In genomic region chr2:168539026-168539425, GRCm38 (mm10) we compare ENCODE assay signal across 28 mouse cellular contexts.
DNase-seq lines count a peak whose midpoint lies in the region; ATAC-seq and TF ChIP-seq lines count a peak whose summit lies in the region.
"Had no signal": no experiment of that assay in that cellular context is flagged by ENCODE, and none has a peak within 500 bp of the region (broad histone marks: within the 10 kb centered on the region; RNA-seq: fewer than 3 reads in every experiment).

No protein-coding gene starts in this region.

- H3K9me3 ChIP-seq in CH12.LX (replicated peaks; ENCODE audit: low read length) = no peaks in the 10 kb centered on the region
- H3K9me3 ChIP-seq in limb, embryonic 10.5 days (replicated peaks) = no peaks in the 10 kb centered on the region
- H3K9me3 ChIP-seq in hindbrain, embryonic 16.5 days (ENCODE audit: control insufficient read depth, low read length) = no peaks in the 10 kb centered on the region
- H3K9me3 ChIP-seq: heart, embryonic 10.5 days; heart, embryonic 15.5 days; hindbrain, embryonic 12.5 days; limb, embryonic 15.5 days; liver, embryonic 13.5 days; midbrain, embryonic 13.5 days; neural tube, embryonic 13.5 days had no signal

- H3K27me3 ChIP-seq in CH12.LX (replicated peaks) = no peaks in the 10 kb centered on the region
- 0 out of 2 replicates have a peak, but pooled peaks cover 5% of the 10 kb centered on the region for H3K27me3 ChIP-seq in limb, embryonic 10.5 days (ENCODE audit: low read depth, poor library complexity, severe bottlenecking)
- H3K27me3 ChIP-seq in hindbrain, embryonic 16.5 days (replicated peaks; ENCODE audit: control insufficient read depth, insufficient read depth, low read length) = no peaks in the 10 kb centered on the region
- H3K27me3 ChIP-seq: heart, embryonic 15.5 days; hindbrain, embryonic 12.5 days; limb, embryonic 15.5 days; liver, embryonic 13.5 days; midbrain, embryonic 13.5 days had no signal

- H3K9ac ChIP-seq in CH12.LX (ENCODE audit: insufficient read depth, low read depth) = 0 out of 2 replicates have a peak overlapping the region, but pooled peaks have one; percentile 15
- H3K9ac ChIP-seq in hindbrain, embryonic 16.5 days (ENCODE audit: low read depth, low read length) = no peak overlapping the region
- H3K9ac ChIP-seq: heart, embryonic 15.5 days; hindbrain, embryonic 12.5 days; limb, embryonic 15.5 days; liver, embryonic 13.5 days; midbrain, embryonic 13.5 days; neural tube, embryonic 13.5 days had no signal

- no peak for TF ChIP-seq EP300 in CH12.LX (IDR thresholded peaks at IDR 0.05; ENCODE audit: low read length)

- ATAC-seq in common myeloid progenitor, adult 5-6 weeks (replicated peaks; ENCODE audit: low read depth, poor library complexity, severe bottlenecking) = peak; percentile 53
- no peak for ATAC-seq in hindbrain, embryonic 16.5 days
- ATAC-seq: forebrain, embryonic 14.5 days; intestine, embryonic 16.5 days; lung, postnatal 0 days; midbrain, embryonic 13.5 days had no signal

- peaks cover 17 to 54% of the 10 kb centered on the region in 2 experiments for H3K36me3 ChIP-seq in CH12.LX (replicated peaks in 1 of 2; ENCODE audit: control insufficient read depth in 1 of 2, insufficient read depth in 1 of 2, low read length in 1 of 2)
- no peaks in the 10 kb centered on the region for H3K36me3 ChIP-seq in limb, embryonic 10.5 days
- H3K36me3 ChIP-seq in hindbrain, embryonic 16.5 days (ENCODE audit: control insufficient read depth, insufficient read depth, low read length) = no peaks in the 10 kb centered on the region
- H3K36me3 ChIP-seq: heart, embryonic 10.5 days; hindbrain, embryonic 12.5 days; limb, embryonic 15.5 days; liver, embryonic 13.5 days; midbrain, embryonic 13.5 days; neural tube, embryonic 13.5 days had no signal

- peaks cover 46 to 77% of the 10 kb centered on the region in 2 experiments for H3K4me1 ChIP-seq in CH12.LX (ENCODE audit: control insufficient read depth in 1 of 2, insufficient read depth in 2 of 2)
- H3K4me1 ChIP-seq in limb, embryonic 10.5 days = peaks cover 35% of the 10 kb centered on the region
- H3K4me1 ChIP-seq in hindbrain, embryonic 16.5 days (ENCODE audit: control insufficient read depth, insufficient read depth, low read depth, low read length) = peaks cover 2% of the 10 kb centered on the region; the same call in 1 of the 2 replicates
- H3K4me1 ChIP-seq: liver, embryonic 13.5 days had no signal

- TF ChIP-seq CTCF in CH12.LX (conservative IDR thresholded peaks at IDR 0.05 in 1 of 2, IDR thresholded peaks at IDR 0.05 in 1 of 2; ENCODE audit: low read depth in 2 of 2, low read length in 2 of 2) = no peak

- TF ChIP-seq POLR2A in CH12.LX (IDR thresholded peaks at IDR 0.05; ENCODE audit: low read depth, low read length) = no peak

- no peak for TF ChIP-seq RAD21 in CH12.LX (IDR thresholded peaks at IDR 0.05; ENCODE audit: low read depth, low read length)

- H3K4me3 ChIP-seq in CH12.LX (replicated peaks in 1 of 3; ENCODE audit: low read depth in 2 of 3, low read length in 2 of 3, poor library complexity in 1 of 3) = peak overlapping the region in 1 of 3 experiments; percentile 45
- no peak overlapping the region for H3K4me3 ChIP-seq in limb, embryonic 10.5 days
- H3K4me3 ChIP-seq in hindbrain, embryonic 16.5 days (ENCODE audit: low read length) = no peak overlapping the region
- H3K4me3 ChIP-seq: heart, embryonic 10.5 days; heart, embryonic 15.5 days; hindbrain, embryonic 12.5 days; limb, embryonic 15.5 days; liver, embryonic 13.5 days; midbrain, embryonic 13.5 days; neural tube, embryonic 13.5 days had no signal

- peak overlapping the region; percentile 58; the same call in 1 of the 2 replicates for H3K4me2 ChIP-seq in CH12.LX (ENCODE audit: insufficient read depth, low read depth, poor library complexity, severe bottlenecking)
- H3K4me2 ChIP-seq in hindbrain, embryonic 16.5 days (ENCODE audit: low read length) = no peak overlapping the region
- H3K4me2 ChIP-seq: heart, embryonic 15.5 days; hindbrain, embryonic 12.5 days; limb, embryonic 15.5 days; liver, embryonic 13.5 days; midbrain, embryonic 13.5 days; neural tube, embryonic 13.5 days had no signal

- DNase-seq in heart, adult 11 months = peak; percentile 97
- no peak for DNase-seq in heart, adult 8-10 months (ENCODE audit: low spot score)
- no peak for DNase-seq in CH12.LX (ENCODE audit: extremely low read depth)
- DNase-seq in limb, embryonic 10.5 days (ENCODE audit: low spot score) = no peak
- no peak for DNase-seq in ovary, adult 18-20 months (ENCODE audit: low spot score)
- DNase-seq in thymus, postnatal 10 days (ENCODE audit: low spot score in 2 of 2) = no peak
- DNase-seq: adrenal gland, postnatal 14 days; cerebellum, adult 8-10 months; cerebellum, postnatal 25 days; kidney, adult 8-10 months; kidney, postnatal 4 days; left cerebral cortex, postnatal 4 days; liver, embryonic 13.5 days; lung, adult 18-20 months; thymus, adult 18-20 months; thymus, postnatal 36 days had no signal

- peak overlapping the region; percentile 83 for H3K27ac ChIP-seq in CH12.LX (ENCODE audit: insufficient read depth, low read depth)
- peak overlapping the region; percentile 51; the same call in 1 of the 2 replicates for H3K27ac ChIP-seq in limb, embryonic 10.5 days
- no peak overlapping the region for H3K27ac ChIP-seq in hindbrain, embryonic 16.5 days (ENCODE audit: low read depth, low read length)
- H3K27ac ChIP-seq: heart, embryonic 10.5 days; hindbrain, embryonic 12.5 days; kidney, postnatal 0 days; limb, embryonic 15.5 days; liver, embryonic 13.5 days; midbrain, embryonic 13.5 days; neural tube, embryonic 13.5 days had no signal

- in situ Hi-C loops in CH12.LX (cut with MboI; ENCODE audit: low pct_ligation_motif_present, low pct_unique_long_range_greater_than_20kb, low sequenced_read_pairs) = no loop called here

- H3K79me2 ChIP-seq in CH12.LX (replicated peaks; ENCODE audit: control insufficient read depth, extremely low read depth, insufficient read depth, poor library complexity, severe bottlenecking) = no peaks in the 10 kb centered on the region

- WGBS in limb, embryonic 10.5 days = 89% methylated on average over 6 of the region's 6 CpGs
- WGBS in hindbrain, embryonic 16.5 days = 89% methylated on average over 6 of the region's 6 CpGs

- dilution Hi-C loops in CH12.LX (cut with MboI; ENCODE audit: extremely low pct_ligation_motif_present, extremely low pct_unique_long_range_greater_than_20kb, low sequenced_read_pairs) = no loop called here

TF ChIP-seq in CH12.LX, 34 proteins besides CTCF, POLR2A, EP300 and RAD21:
- TF ChIP-seq ZMIZ1 (IDR thresholded peaks at IDR 0.05; ENCODE audit: low read depth, low read length) (no peak), CHD2 (IDR thresholded peaks at IDR 0.05; ENCODE audit: low read length) (no peak), MAX (IDR thresholded peaks at IDR 0.05; ENCODE audit: low read length) (no peak), NELFE (IDR thresholded peaks at IDR 0.05; ENCODE audit: low read depth, low read length) (no peak), E2F4 (IDR thresholded peaks at IDR 0.05; ENCODE audit: insufficient replicate concordance, low read depth, low read length) (no peak), RCOR1 (conservative IDR thresholded peaks at IDR 0.05; ENCODE audit: low read depth, low read length) (no peak), JUND (conservative IDR thresholded peaks at IDR 0.05; ENCODE audit: low read depth, low read length) (no peak), ETS1 (conservative IDR thresholded peaks at IDR 0.05; ENCODE audit: low read depth, low read length) (no peak), IRF4 (IDR thresholded peaks at IDR 0.05; ENCODE audit: low read depth, low read length) (no peak), HCFC1 (IDR thresholded peaks at IDR 0.05; ENCODE audit: low read depth, low read length) (no peak), SMC3 (IDR thresholded peaks at IDR 0.05; ENCODE audit: low read depth, low read length) (no peak)
TF ChIP-seq in CH12.LX: peak in this region for 0.
